Mouse (Mus musculus): ENCODE results near the gene Xiap. TPM values are rescaled to one million over a fixed set of nuclear protein-coding genes. Genes with fewer than 3 reads are reported as not detected.

Gene Xiap
- polyA plus RNA-seq, 1 experiment from 2014 or later, result 6.8 TPM

DNA sequence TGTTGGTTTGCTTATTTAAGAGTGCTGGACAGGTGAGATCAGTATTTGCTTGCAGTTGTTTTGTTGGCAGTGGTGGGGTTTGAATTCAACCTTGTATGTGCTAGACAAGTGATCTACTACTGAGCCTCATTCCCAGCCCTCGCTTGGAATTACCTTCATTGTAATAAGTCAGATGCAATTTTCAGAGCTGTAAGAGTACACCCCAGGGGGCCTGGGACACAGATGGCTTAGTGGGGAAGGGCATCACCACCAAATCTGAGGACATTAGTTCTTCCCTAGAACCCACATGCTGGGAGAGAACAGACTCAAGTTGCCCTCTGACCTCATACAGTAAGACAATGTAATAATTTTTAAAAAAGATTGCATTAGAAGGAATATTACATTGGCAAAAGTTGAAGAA lies 7.3 kb downstream of the Xiap start:
- Histone ChIP-seq H3K36me3 (ENCODE audit: control insufficient read depth, insufficient read depth) (no peaks in the 10 kb centered on the region), H3K27me3 (ENCODE audit: control insufficient read depth, insufficient read depth, low read depth, low read length) (no peaks in the 10 kb centered on the region), H3K27ac (ENCODE audit: low read length) (no peak overlapping the region), H3K9me3 (replicated peaks; ENCODE audit: control insufficient read depth, low read length) (no peaks in the 10 kb centered on the region), H3K4me1 (ENCODE audit: control insufficient read depth, low read depth, low read length) (no peaks in the 10 kb centered on the region; the same call in 1 of the 2 replicates), H3K4me2 (ENCODE audit: low read depth, low read length) (no peak overlapping the region), H3K9ac (ENCODE audit: low read depth, low read length) (no peak overlapping the region), H3K4me3 (ENCODE audit: low read depth, low read length) (no peak overlapping the region)
- 61% methylated on average over 1 of the region's 1 CpGs for WGBS (ENCODE audit: insufficient replicate concordance)
- no peak for ATAC-seq (ENCODE audit: low read depth)

DNA sequence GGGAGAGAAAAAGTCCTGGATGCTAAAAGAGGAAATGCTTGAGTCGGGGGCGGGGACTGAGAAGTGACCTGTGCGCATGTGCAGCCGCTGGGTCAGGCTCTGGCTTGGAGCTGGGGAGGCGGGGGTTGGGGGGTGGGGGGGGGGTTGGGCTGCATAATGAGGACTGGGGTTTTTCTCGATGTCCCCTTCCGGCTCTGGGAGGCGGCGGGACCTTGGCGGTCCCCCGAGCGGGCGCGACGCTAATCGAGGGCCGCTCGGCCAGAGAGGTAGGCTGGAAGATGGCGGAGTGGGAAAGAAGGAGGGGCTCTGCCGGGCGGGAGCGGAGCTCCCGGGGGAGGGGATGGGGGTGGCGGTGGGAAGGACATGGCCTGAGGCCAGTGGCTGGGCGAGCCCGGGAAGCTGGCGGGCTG lies 8.3 kb downstream of the Xiap start:
- H3K9ac ChIP-seq (ENCODE audit: low read depth, low read length), result peak overlapping the region; percentile 76
- WGBS (ENCODE audit: insufficient replicate concordance), result 23% methylated on average over 26 of the region's 27 CpGs

DNA sequence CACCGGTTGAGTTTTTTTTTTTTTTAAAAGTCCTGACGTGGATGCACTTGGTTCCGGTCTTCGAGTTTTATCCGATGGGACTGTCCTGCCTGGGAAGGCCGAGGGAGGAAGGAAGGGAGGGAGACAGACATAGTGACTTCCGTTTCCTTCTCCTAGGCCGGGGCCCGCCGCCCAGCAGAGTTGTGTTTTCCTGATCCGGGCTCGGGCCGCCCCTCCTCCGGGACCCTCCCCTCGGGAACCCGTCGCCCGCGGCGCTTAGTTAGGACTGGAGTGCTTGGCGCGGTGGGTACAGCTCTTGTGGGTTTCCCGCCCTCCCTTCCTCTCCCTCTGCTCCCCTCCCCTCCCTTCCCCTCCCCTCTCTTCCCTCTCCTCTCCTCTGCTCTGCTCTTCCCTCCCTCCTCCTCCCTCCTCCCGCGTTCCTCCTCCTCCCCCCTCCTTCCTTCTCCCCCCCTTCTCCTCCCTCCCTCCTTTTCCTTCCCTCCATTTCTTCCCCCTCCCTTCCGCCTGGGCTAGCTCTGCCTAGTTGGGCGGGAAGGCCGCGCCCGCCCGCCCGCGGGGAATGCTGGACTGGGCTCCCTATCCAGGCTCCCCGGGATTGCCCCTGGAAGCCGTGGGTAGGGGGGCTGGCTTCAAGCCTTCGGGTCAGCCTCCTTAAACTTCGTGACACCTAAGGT lies 8.9 kb downstream of the Xiap start:
- Histone ChIP-seq H3K27ac (ENCODE audit: low read length) (peak overlapping the region; percentile 94), H3K4me3 (ENCODE audit: low read depth, low read length) (peak overlapping the region; percentile 71), H3K9ac (ENCODE audit: low read depth, low read length) (peak overlapping the region; percentile 76), H3K27me3 (ENCODE audit: control insufficient read depth, insufficient read depth, low read depth, low read length) (no peaks in the 10 kb centered on the region), H3K4me2 (ENCODE audit: low read depth, low read length) (peak overlapping the region; percentile 51), H3K9me3 (replicated peaks; ENCODE audit: control insufficient read depth, low read length) (no peaks in the 10 kb centered on the region), H3K4me1 (ENCODE audit: control insufficient read depth, low read depth, low read length) (no peaks in the 10 kb centered on the region; the same call in 1 of the 2 replicates), H3K36me3 (ENCODE audit: control insufficient read depth, insufficient read depth) (no peaks in the 10 kb centered on the region)
- ATAC-seq (ENCODE audit: low read depth), result peak; percentile 77
- WGBS (ENCODE audit: insufficient replicate concordance), result 15% methylated on average over 35 of the region's 37 CpGs

More for the DNA sequence above, 8.3 kb downstream of the Xiap start:
- Histone ChIP-seq H3K4me1 (ENCODE audit: control insufficient read depth, low read depth, low read length) (no peaks in the 10 kb centered on the region; the same call in 1 of the 2 replicates), H3K4me3 (ENCODE audit: low read depth, low read length) (peak overlapping the region; percentile 71), H3K27ac (ENCODE audit: low read length) (peak overlapping the region; percentile 94), H3K36me3 (ENCODE audit: control insufficient read depth, insufficient read depth) (no peaks in the 10 kb centered on the region), H3K4me2 (ENCODE audit: low read depth, low read length) (peak overlapping the region; percentile 51), H3K9me3 (replicated peaks; ENCODE audit: control insufficient read depth, low read length) (no peaks in the 10 kb centered on the region), H3K27me3 (ENCODE audit: control insufficient read depth, insufficient read depth, low read depth, low read length) (no peaks in the 10 kb centered on the region)
- peak; percentile 78 for ATAC-seq (ENCODE audit: low read depth)

DNA sequence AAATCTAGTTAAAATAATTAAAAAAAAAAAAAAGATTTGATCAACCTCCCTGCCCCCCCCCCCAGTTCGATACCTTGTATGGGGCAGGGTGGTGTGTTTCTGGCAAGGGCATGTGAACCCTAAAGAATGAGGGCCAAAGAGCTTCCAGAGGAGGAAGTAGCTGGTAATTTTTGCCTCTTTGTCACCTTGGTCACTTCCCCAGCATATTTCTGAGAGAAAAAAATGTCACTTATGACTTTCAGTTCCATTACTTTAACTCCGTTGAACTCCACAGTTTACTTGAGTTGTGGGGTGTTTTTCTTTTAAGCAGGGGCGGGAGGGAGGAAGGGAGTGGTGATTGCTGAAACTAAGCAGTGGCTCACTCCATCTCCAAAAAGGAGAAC lies 9.4 kb downstream of the Xiap start:
- peak; percentile 27; the same call in 1 of the 2 replicates for ATAC-seq (ENCODE audit: low read depth)
- WGBS (ENCODE audit: insufficient replicate concordance), result 17% methylated on average over 3 of the region's 3 CpGs
- peak overlapping the region; percentile 51 for H3K4me2 ChIP-seq (ENCODE audit: low read depth, low read length)

DNA sequence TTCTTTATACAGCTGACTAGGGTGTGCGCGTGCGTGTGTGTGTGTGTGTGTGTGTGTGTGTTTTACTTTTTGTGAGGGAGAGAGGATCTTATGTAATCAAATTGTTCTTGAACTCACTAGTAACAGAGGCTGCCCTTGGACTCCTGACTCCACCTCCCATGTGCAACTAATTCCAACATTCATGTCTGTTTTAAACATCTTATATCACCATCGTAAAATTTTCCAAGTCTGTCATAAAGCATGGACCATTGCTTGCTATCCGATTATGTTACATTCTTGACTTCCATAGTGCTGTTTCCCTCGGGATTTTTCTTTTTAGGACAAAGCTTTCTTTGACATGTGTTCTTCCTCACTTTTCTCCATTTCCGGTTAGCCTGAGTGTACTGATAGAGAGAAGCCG lies 28.3 kb downstream of the Xiap start:
- WGBS (ENCODE audit: insufficient replicate concordance), result 74% methylated on average over 8 of the region's 8 CpGs
- Histone ChIP-seq H3K4me3 (ENCODE audit: low read depth, low read length) (no peak overlapping the region), H3K4me2 (ENCODE audit: low read depth, low read length) (no peak overlapping the region), H3K9me3 (replicated peaks; ENCODE audit: control insufficient read depth, low read length) (no peaks in the 10 kb centered on the region), H3K4me1 (ENCODE audit: control insufficient read depth, low read depth, low read length) (no peaks in the 10 kb centered on the region), H3K27ac (ENCODE audit: low read length) (no peak overlapping the region), H3K9ac (ENCODE audit: low read depth, low read length) (no peak overlapping the region), H3K36me3 (ENCODE audit: control insufficient read depth, insufficient read depth) (no peaks in the 10 kb centered on the region), H3K27me3 (ENCODE audit: control insufficient read depth, insufficient read depth, low read depth, low read length) (no peaks in the 10 kb centered on the region)
- ATAC-seq (ENCODE audit: low read depth), result no peak

More for the DNA sequence above, 9.4 kb downstream of the Xiap start:
- peak overlapping the region; percentile 94 for H3K27ac ChIP-seq (ENCODE audit: low read length)
- no peaks in the 10 kb centered on the region for H3K9me3 ChIP-seq (replicated peaks; ENCODE audit: control insufficient read depth, low read length)
- no peaks in the 10 kb centered on the region for H3K36me3 ChIP-seq (ENCODE audit: control insufficient read depth, insufficient read depth)
- peak overlapping the region; percentile 71 for H3K4me3 ChIP-seq (ENCODE audit: low read depth, low read length)
- H3K9ac ChIP-seq (ENCODE audit: low read depth, low read length), result peak overlapping the region; percentile 71
- no peaks in the 10 kb centered on the region; the same call in 1 of the 2 replicates for H3K4me1 ChIP-seq (ENCODE audit: control insufficient read depth, low read depth, low read length)
- H3K27me3 ChIP-seq (ENCODE audit: control insufficient read depth, insufficient read depth, low read depth, low read length), result no peaks in the 10 kb centered on the region

DNA sequence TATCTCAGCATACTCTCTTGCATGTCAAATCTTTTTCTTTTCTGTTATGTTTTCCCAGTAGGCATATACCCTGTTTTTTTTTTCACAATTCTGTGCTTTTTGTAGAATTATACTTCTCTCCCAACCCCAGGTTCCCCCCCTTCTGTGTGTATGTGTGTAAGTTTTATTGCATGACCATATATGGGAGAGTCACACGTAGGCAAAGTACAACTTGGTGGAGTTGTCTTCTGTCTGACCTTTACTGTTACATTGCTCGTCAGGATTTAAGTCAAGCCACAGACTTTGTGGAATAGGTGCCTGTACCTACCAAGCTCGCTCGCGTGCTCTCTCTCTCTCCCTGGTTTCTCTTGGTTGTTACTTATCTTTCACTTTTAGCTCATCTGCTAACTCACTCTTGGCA lies 28.7 kb downstream of the Xiap start:
- 65% methylated on average over 5 of the region's 5 CpGs for WGBS (ENCODE audit: insufficient replicate concordance)
- ATAC-seq (ENCODE audit: low read depth), result no peak
- Histone ChIP-seq H3K4me3 (ENCODE audit: low read depth, low read length) (no peak overlapping the region), H3K4me1 (ENCODE audit: control insufficient read depth, low read depth, low read length) (no peaks in the 10 kb centered on the region), H3K4me2 (ENCODE audit: low read depth, low read length) (no peak overlapping the region), H3K9me3 (replicated peaks; ENCODE audit: control insufficient read depth, low read length) (no peaks in the 10 kb centered on the region), H3K9ac (ENCODE audit: low read depth, low read length) (no peak overlapping the region), H3K36me3 (ENCODE audit: control insufficient read depth, insufficient read depth) (no peaks in the 10 kb centered on the region), H3K27ac (ENCODE audit: low read length) (no peak overlapping the region), H3K27me3 (ENCODE audit: control insufficient read depth, insufficient read depth, low read depth, low read length) (no peaks in the 10 kb centered on the region)

DNA sequence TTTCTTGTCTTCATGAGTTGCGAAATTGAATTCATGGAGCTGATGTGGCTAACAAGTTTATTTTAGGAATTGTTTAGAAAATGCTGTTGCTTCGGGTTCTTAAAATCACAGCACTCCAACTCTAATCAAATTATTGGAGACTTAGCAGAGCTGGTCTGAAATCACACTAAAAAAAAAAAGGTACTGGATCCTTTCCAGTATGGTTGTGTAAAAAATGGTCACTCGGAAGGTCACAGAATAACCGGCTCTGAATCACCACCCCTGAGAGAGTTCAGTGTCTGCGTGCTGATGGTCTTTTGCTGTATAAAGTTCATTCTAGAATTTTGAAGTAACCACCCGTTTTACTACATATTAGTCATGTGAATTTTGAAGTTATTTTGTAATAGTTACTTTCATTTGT lies 47.7 kb downstream of the Xiap start:
- H3K36me3 ChIP-seq (ENCODE audit: control insufficient read depth, insufficient read depth), result peaks cover 9% of the 10 kb centered on the region; the same call in 1 of the 2 replicates
- 69% methylated on average over 6 of the region's 6 CpGs for WGBS (ENCODE audit: insufficient replicate concordance)
- no peak overlapping the region for H3K27ac ChIP-seq (ENCODE audit: low read length)
- no peaks in the 10 kb centered on the region for H3K4me1 ChIP-seq (ENCODE audit: control insufficient read depth, low read depth, low read length)
- H3K9ac ChIP-seq (ENCODE audit: low read depth, low read length), result no peak overlapping the region
- no peak overlapping the region for H3K4me2 ChIP-seq (ENCODE audit: low read depth, low read length)
- no peaks in the 10 kb centered on the region for H3K27me3 ChIP-seq (ENCODE audit: control insufficient read depth, insufficient read depth, low read depth, low read length)
- H3K9me3 ChIP-seq (replicated peaks; ENCODE audit: control insufficient read depth, low read length), result no peaks in the 10 kb centered on the region
- H3K4me3 ChIP-seq (ENCODE audit: low read depth, low read length), result no peak overlapping the region
- ATAC-seq (ENCODE audit: low read depth), result no peak

DNA sequence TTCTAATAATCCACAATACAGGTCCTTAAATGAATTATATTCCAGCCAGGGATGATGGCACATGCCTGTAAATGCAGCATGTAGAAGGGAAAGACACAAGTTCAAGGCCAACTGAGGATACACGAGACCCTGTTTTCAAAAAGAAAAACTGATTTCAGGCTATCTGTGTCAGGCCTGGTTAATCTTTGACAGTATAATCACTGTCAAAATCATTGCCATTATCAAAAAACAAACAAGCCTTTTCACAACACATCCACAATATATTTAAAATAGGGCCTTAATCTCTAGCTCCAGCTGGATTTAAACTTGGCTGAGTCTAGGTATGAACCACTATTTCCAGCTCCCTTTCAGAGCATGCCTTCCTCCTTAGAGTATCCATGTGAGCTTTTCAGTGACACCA lies 51.1 kb downstream of the Xiap start:
- Histone ChIP-seq H3K4me1 (ENCODE audit: control insufficient read depth, low read depth, low read length) (no peaks in the 10 kb centered on the region), H3K27ac (ENCODE audit: low read length) (peak overlapping the region; percentile 30; the same call in 1 of the 2 replicates), H3K27me3 (ENCODE audit: control insufficient read depth, insufficient read depth, low read depth, low read length) (no peaks in the 10 kb centered on the region), H3K9me3 (replicated peaks; ENCODE audit: control insufficient read depth, low read length) (no peaks in the 10 kb centered on the region), H3K9ac (ENCODE audit: low read depth, low read length) (no peak overlapping the region), H3K4me3 (ENCODE audit: low read depth, low read length) (no peak overlapping the region), H3K4me2 (ENCODE audit: low read depth, low read length) (no peak overlapping the region), H3K36me3 (ENCODE audit: control insufficient read depth, insufficient read depth) (peaks cover 9% of the 10 kb centered on the region; the same call in 1 of the 2 replicates)
- ATAC-seq (ENCODE audit: low read depth), result peak; percentile 41; the same call in 1 of the 2 replicates
- 47% methylated on average over 1 of the region's 1 CpGs for WGBS (ENCODE audit: insufficient replicate concordance)

DNA sequence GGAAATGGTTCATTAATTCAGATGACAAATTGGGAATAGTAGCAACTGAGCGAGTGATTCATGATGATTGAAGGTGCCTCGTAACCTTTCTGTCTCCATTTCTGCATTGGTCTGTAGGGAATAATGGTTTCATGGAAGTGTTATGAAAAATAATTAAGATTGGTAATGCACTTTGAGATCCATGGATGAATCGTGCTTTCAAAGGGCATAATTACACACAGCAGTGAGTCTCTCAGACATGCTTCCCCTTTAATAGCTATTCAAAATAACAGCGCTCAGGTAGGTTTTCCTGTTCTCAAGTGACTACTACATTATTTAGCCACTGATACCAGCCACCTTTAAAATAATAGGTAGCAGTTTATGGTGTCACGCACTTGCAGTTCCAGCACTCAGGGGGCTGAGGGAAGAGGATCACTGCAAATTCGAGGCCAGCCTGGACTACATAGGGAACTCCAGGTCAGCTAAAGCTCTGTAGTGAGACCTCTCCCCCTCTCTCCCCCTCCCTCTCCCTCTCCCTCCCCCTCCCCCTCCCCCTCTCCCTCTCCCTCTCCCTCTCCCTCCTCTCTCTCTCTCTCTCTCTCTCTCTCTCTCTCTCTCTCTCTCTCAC lies 60.1 kb downstream of the Xiap start:
- ATAC-seq (ENCODE audit: low read depth), result no peak
- no peaks in the 10 kb centered on the region for H3K9me3 ChIP-seq (replicated peaks; ENCODE audit: control insufficient read depth, low read length)
- H3K9ac ChIP-seq (ENCODE audit: low read depth, low read length), result no peak overlapping the region
- H3K4me3 ChIP-seq (ENCODE audit: low read depth, low read length), result no peak overlapping the region
- H3K27ac ChIP-seq (ENCODE audit: low read length), result no peak overlapping the region
- H3K4me2 ChIP-seq (ENCODE audit: low read depth, low read length), result no peak overlapping the region
- WGBS (ENCODE audit: insufficient replicate concordance), result 73% methylated on average over 6 of the region's 6 CpGs
- H3K27me3 ChIP-seq (ENCODE audit: control insufficient read depth, insufficient read depth, low read depth, low read length), result no peaks in the 10 kb centered on the region
- H3K36me3 ChIP-seq (ENCODE audit: control insufficient read depth, insufficient read depth), result no peaks in the 10 kb centered on the region
- H3K4me1 ChIP-seq (ENCODE audit: control insufficient read depth, low read depth, low read length), result no peaks in the 10 kb centered on the region
